Mouse (Mus musculus) A20 (cell line): Measurements from ENCODE around the gene Tmem196.

ENCODE experiments used
- DNase-seq: peaks from one replicate; pipeline ENCODE4 v3.0.0-alpha.2; 2011; ENCODE audit warnings: low read depth, low spot score

Tmem196 gene

DNA sequence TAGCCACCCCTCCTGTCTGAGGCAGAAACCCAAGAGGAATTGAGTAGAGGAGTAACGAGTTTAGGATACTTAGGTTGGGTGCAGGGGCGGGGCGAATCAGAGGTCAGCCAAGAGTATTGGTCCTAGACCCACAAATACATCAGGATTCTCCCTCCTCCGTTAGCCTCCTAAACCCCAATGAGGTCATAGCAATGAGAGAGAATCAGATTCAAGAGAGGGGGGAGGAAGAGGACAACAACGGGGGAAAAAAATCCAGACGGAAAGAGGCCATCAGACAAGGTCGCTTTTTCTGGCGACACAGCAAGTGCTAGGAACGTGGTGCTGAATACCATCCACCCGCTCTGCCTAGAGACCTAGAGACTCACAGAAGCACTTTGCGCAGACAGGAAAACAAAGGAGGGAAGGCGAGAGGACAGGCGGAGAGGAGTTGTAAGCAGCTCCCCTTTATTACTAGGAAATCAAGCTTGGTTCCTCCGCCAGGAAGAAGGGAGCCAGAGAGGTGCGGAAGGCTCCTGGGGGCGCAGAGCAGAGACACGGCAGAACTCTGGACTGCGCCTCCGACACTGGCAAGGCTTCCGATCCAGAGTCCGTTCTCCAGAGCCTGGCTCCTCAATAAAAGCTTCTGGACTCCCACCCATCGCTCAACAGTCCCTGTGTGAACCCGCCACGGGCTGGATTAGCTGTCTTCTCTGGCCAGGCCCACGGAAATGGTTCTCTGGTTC, at the start of gene Tmem196:
TSS of gene Tmem196 (plus strand) at position 234 of the 722 bp plus-strand sequence.
- DNase-seq = no peak

DNA sequence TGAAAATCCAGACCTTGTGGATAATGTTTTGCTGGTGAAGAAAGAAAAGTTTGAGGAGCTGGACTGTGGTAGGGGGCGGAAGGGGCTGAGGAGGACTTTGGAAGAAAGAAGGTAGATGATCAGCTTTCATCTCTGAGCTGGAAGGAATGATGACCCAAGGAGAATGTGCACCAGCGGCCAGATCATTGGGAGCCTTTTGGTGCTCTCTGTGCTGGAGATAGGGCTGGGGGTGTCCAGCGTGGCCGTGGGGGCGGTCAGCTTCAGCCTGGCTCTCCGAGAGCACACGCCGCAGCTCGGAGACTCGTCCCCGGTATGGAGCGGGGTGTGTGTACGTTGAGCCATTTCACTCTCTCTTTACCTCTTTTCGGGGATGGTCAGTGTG, 680 bp downstream of the Tmem196 start:
- no peak for DNase-seq

DNA sequence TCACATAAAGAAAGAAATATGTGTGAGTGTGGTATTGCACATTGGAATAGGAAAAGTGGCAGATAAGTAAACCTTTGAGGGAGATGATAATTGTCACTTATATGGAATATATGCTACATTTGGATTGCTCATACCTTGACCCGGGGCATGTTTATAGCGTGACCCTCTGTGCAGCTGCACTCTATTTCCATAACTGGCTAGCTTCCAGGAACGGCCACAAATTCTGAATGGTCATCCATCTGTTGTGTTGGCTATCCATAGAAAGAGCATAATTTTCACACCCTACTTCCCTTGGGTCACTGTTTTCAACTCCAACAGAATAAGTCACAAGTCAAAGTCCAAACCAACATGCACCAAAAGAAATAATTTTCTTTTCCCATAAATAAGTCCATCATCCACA, 11.4 kb downstream of the Tmem196 start:
- no peak for DNase-seq

DNA sequence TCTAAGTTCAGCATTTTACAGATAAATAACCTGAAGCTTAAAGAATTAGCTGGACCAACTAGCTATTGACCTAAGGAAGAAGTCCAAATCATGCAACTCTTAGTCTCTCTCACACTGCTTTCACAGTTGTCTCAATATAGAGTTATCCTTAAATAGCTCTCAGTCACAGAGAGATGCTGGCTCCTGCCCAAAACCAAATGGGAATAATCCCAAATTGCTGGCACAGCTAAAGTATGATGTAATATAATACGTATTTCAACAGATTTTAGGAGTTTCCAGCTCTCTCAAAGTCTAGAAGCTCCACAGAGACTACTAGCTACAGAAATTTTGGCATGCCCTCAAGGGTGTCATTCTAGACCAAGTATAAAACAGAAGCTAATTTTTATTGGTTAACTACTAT, 15.1 kb downstream of the Tmem196 start:
- no peak for DNase-seq

DNA sequence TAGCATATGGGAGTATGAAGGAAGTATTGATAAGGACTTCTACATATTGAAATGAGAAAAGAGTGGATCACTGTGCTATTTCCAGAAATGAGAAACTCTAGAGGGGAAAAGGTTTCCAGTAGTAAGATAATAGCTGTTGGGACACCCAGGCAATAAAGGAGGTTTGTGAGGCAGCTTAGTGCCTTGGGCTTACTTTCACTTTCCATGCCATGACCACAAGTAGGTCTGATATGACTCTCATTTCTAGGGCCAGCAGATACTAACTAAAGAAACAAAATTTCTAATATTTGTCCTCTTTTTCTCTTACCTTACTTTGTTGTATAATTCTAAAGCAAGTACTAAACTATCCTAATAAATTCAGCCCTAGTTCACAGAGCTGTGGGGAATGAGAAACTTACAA, 19.8 kb downstream of the Tmem196 start:
- DNase-seq = peak; percentile 19

DNA sequence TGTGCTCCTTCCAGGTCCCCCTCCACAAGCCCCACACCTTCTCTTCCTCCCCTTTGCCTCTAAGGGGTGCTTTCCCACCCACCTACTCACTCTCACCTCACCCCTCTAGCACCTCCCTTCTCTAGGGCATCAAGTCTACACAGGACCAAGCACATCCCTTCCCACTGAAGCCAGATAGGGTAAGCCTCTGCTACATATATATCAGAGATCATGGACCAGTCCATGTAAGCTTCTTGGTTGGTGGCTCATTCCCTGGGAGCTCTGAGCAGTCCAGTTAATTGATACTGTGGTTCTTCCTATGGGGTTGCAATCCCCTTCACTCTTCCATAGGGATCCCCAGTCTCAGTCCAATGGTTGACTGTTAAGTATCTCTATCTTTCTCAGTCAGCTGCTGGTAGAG, 24.4 kb downstream of the Tmem196 start:
- DNase-seq = no peak

DNA sequence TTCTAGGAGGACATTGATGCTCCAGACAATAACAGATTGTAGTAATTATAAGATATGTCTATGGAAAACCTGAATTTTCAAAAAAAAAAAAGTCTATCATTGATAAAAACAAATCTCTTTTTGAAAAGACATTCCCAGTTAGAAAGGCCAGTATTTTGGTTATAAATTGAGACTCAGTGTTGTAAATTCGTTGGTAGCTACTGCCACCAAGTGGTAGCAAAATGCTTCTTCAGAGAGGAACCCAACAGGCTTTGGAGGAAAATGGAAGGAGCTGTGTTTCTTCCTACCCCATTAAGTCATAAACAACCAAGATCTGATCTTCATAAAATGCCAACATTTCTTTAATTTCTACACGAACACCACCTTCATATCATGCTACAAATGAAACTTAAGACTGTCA, 36.1 kb downstream of the Tmem196 start:
- peak; percentile 59 for DNase-seq

DNA sequence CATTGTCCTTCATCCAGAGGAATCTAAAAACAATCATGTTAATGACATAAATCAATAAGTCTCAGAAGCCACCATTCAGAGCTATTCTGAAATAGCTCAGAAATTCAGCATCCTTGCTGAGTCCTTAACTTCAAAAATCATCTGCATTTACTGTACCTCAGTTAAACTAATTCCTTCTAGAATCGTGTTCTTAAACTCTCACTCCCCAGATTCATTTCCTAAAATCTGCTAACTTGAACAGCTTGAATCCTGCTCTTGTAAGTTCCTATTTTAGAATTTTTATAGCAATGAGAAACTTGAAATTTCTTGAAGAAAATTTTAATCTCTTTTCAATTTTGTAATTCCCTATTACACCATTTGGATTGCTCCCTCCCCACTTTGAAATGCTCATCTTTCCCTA, 52.6 kb downstream of the Tmem196 start:
- no peak for DNase-seq

DNA sequence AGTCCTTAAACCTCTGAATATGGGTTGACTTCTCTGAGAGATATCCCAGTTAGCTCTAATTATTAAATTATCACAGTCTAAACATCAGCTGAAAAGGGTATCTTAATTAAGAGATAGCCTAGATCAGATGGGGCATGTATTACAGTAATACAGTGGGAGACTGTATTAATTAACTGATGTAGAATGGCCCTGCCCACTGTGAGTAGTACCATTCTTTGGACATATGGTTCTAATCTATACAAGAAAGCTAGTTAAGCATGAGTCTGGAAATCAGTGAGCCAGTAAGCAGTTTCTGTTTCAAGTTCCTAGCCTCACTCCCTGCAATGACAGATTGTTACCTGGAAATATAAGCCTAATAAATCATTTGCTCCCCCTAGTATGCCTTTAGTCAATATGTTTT, 58.7 kb downstream of the Tmem196 start:
- no peak for DNase-seq

DNA sequence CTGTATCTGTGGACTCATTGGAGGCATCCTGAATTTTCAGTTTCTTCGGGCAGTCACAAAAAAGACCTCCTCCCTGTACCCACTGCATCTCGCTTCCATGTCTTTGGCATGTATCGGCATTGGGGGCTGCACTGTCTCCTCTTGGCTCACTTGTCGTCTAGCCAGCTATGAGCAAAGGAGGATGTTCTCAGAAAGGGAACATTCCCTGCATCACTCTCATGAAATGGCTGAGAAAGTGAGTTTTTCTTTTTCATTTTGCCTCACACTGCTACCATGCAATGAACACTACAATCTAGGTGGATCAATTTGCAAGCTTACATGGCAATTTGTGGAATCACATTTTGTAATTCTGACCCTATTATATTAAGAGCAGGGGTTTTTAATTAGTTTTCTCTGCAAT, 69.1 kb downstream of the Tmem196 start:
- DNase-seq = no peak

DNA sequence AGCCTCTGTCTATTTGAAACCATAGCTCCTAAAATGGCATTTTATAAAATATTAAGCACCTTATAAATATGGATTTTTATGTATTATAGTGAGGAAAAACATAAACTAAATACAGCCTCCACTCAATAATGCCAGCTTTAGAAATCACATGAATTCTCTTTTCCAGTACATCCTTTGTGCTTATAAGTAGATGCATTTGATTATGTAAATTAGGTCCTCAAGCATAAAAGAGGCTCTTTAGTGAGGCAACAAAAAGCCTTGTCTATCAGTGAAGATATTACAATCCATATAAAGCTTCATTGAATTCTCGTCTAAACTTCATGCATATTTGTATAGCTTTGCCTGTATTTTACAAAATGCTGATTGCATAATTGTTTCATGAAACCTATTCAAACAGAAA, 69.6 kb downstream of the Tmem196 start:
- no peak for DNase-seq

DNA sequence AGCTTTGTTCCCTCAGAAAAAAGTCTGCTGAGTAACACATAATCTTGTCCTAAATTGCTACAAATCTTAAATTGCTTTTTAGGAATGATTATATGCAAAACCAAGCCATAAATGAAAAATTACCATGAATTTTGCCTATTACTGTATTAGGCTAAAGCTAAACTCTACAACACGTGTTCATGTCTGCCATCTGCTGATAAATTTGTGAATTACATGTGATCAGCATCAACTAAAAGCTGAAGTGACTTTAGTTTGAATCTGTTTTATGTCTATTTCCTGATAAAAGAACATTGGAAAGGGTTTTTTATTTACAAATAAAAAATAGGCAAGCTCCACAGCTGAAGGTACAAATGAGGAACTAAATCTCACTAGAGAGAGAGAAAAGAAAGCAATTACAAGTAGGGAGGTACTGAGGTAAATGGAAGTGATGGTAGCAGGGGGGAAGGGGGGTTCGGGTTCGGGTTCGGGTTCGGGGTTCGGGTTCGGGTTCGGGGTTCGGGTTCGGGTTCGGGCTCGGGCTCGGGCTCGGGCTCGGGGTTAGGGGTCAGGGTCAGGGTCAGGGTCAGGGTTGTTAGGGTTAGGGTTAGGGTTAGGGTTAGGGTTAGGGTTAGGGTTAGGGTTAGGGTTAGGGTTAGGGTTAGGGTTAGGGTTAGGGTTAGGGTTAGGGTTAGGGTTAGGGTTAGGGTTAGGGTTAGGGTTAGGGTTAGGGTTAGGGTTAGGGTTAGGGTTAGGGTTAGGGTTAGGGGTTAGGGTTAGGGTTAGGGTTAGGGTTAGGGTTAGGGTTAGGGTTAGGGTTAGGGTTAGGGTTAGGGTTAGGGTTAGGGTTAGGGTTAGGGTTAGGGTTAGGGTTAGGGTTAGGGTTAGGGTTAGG, 82.7 kb downstream of the Tmem196 start:
- DNase-seq = peak; percentile 74
